Mouse (Mus musculus) ES-E14 (cell line): ENCODE results near the gene Car10. TPM values are rescaled to one million over a fixed set of nuclear protein-coding genes. Genes with fewer than 3 reads are reported as not detected.

ENCODE experiments used
- DNase-seq: peaks from one replicate; pipeline ENCODE4 v3.0.0-alpha.2; 2013; ENCODE audit warnings: low read depth, low spot score
- H3K27ac ChIP-seq: 2 replicates; pipeline ENCODE4 v1.5.1; 2012; ENCODE audit warnings: low read depth, mild to moderate bottlenecking, low read length, moderate library complexity, mixed read lengths; ENCODE audit not compliant: poor library complexity, insufficient read depth, severe bottlenecking
- H3K36me3 ChIP-seq: 2 replicates; pipeline ENCODE4 v1.6.1; 2012; ENCODE audit warnings: mild to moderate bottlenecking, low read length, moderate library complexity, mixed read lengths; ENCODE audit not compliant: control insufficient read depth, poor library complexity, insufficient read depth, severe bottlenecking
- H3K4me1 ChIP-seq, 2 experiments: fragments of 150-350 bp in 1 of 2; sonication (generic) in 1 of 2; 2 replicates each; pipeline ENCODE4 v1.6.1; 2012; ENCODE audit warnings: low read length in 2 of 2, mild to moderate bottlenecking in 1 of 2, mixed read lengths in 1 of 2; ENCODE audit not compliant: control insufficient read depth in 2 of 2, insufficient read depth in 2 of 2, poor library complexity in 1 of 2
- H3K4me3 ChIP-seq, 2 experiments: fragments of 150-350 bp in 1 of 2; sonication (generic) in 1 of 2; 2 replicates each; pipeline ENCODE4 v1.5.1; 2012; ENCODE audit warnings: low read length in 2 of 2, low read depth in 1 of 2, mild to moderate bottlenecking in 1 of 2, mixed read lengths in 1 of 2; ENCODE audit not compliant: insufficient read depth in 1 of 2, poor library complexity in 1 of 2, severe bottlenecking in 1 of 2
- H3K9ac ChIP-seq: 2 replicates; pipeline ENCODE4 v1.6.1; 2012; ENCODE audit warnings: low read depth, mild to moderate bottlenecking, low read length, mixed read lengths; ENCODE audit not compliant: poor library complexity, insufficient read depth, severe bottlenecking
- H3K9me3 ChIP-seq: fragments of 150-350 bp; sonication (generic); 2 replicates; pipeline ENCODE4 v1.6.1; 2012; ENCODE audit warnings: low read depth, mild to moderate bottlenecking, low read length; ENCODE audit not compliant: control insufficient read depth, insufficient read depth
- CHD2 ChIP-seq: IDR thresholded peaks from 2 replicates; pipeline ENCODE4 v1.6.1; 2014; ENCODE audit warnings: mild to moderate bottlenecking, low read depth, low read length, inconsistent platforms
- HCFC1 ChIP-seq: IDR thresholded peaks from 2 replicates; pipeline ENCODE4 v1.6.1; 2012; ENCODE audit warnings: low read length, inconsistent platforms, borderline replicate concordance; ENCODE audit not compliant: insufficient read depth
- MAFK ChIP-seq: IDR thresholded peaks from 2 replicates; pipeline ENCODE4 v1.6.1; 2014; ENCODE audit warnings: mild to moderate bottlenecking, low read depth, low read length, inconsistent platforms; ENCODE audit not compliant: insufficient read depth
- ZC3H11A ChIP-seq: IDR thresholded peaks from 2 replicates; pipeline ENCODE4 v1.6.1; 2012; ENCODE audit warnings: low read depth, mild to moderate bottlenecking, inconsistent platforms, low read length, borderline replicate concordance
- ZNF384 ChIP-seq: IDR thresholded peaks from 2 replicates; pipeline ENCODE4 v1.6.1; 2012; ENCODE audit warnings: low read depth, low read length, inconsistent platforms
- in situ Hi-C, 2 experiments: fragments of 600-800 bp; cut with MboI; formaldehyde crosslinking; loops; one replicate each; pipeline ENCODE4 v1.15.1; 2025; ENCODE audit warnings: low sequenced_read_pairs in 2 of 2, inconsistent platforms in 1 of 2; ENCODE audit not compliant: unreplicated experiment in 2 of 2
- total RNA-seq: library from RNA; depleted of rRNA; stranded (reverse); fragments of 300-350 nt; gene quantifications from 2 replicates; pipeline ENCODE4 v1.2.3, GENCODE M21; 2012

Gene Car10
- total RNA-seq, 1 experiment: not detected

GRCm38 (mm10) chr11:93581326-93581725, 483.5 kb downstream of the Car10 start:
- Histone ChIP-seq H3K27ac (no peak overlapping the region), H3K4me1 (no peaks in the 10 kb centered on the region), H3K9me3 (no peaks in the 10 kb centered on the region), H3K4me3 (no peak overlapping the region), H3K36me3 (no peaks in the 10 kb centered on the region), H3K9ac (no peak overlapping the region)
- DNase-seq: no peak
- TF ChIP-seq MAFK (no peak), ZNF384 (no peak), HCFC1 (no peak), CHD2 (no peak), ZC3H11A (no peak)
- in situ Hi-C loops: no loop called here

- no peaks in the 10 kb centered on the region for H3K36me3 ChIP-seq
- H3K27ac ChIP-seq: no peak overlapping the region
- no peaks in the 10 kb centered on the region for H3K9me3 ChIP-seq
- TF ChIP-seq ZNF384 (no peak), MAFK (no peak), HCFC1 (no peak), CHD2 (no peak), ZC3H11A (no peak)
- DNase-seq: no peak
- no peak overlapping the region for H3K4me3 ChIP-seq
- in situ Hi-C loops: no loop called here
- H3K4me1 ChIP-seq: no peaks in the 10 kb centered on the region
- H3K9ac ChIP-seq: no peak overlapping the region
These were observed 490.0 kb downstream of the Car10 start for GRCm38 (mm10) chr11:93587788-93588187.

GRCm38 (mm10) chr11:93590652-93591051, 492.8 kb downstream of the Car10 start:
- peaks cover 0 to 4% of the 10 kb centered on the region in 2 experiments; a peak in 1 of 4 replicates for H3K4me1 ChIP-seq
- no peak overlapping the region for H3K4me3 ChIP-seq
- no peak overlapping the region for H3K27ac ChIP-seq
- DNase-seq: no peak
- no peak for TF ChIP-seq ZC3H11A
- TF ChIP-seq HCFC1: no peak
- no peak for TF ChIP-seq ZNF384
- no peak for TF ChIP-seq MAFK
- H3K9me3 ChIP-seq: no peaks in the 10 kb centered on the region
- in situ Hi-C loops: no loop called here
- H3K36me3 ChIP-seq: no peaks in the 10 kb centered on the region
- no peak overlapping the region for H3K9ac ChIP-seq

GRCm38 (mm10) chr11:93594033-93594432, 496.2 kb downstream of the Car10 start:
- no peaks in the 10 kb centered on the region for H3K9me3 ChIP-seq
- H3K4me1 ChIP-seq: peaks cover 0 to 4% of the 10 kb centered on the region in 2 experiments; a peak in 1 of 4 replicates
- TF ChIP-seq ZC3H11A (no peak), HCFC1 (no peak), MAFK (no peak), CHD2 (no peak), ZNF384 (no peak)
- in situ Hi-C loops: no loop called here
- no peak overlapping the region for H3K9ac ChIP-seq
- H3K27ac ChIP-seq: no peak overlapping the region
- H3K4me3 ChIP-seq: no peak overlapping the region
- H3K36me3 ChIP-seq: no peaks in the 10 kb centered on the region
- no peak for DNase-seq

- in situ Hi-C loops: no loop called here
- DNase-seq: no peak
- Histone ChIP-seq H3K9me3 (no peaks in the 10 kb centered on the region), H3K27ac (no peak overlapping the region), H3K4me3 (no peak overlapping the region), H3K36me3 (no peaks in the 10 kb centered on the region), H3K4me1 (peaks cover 0 to 12% of the 10 kb centered on the region in 2 experiments; a peak in 1 of 4 replicates), H3K9ac (no peak overlapping the region)
- TF ChIP-seq HCFC1: no peak
- no peak for TF ChIP-seq CHD2
- TF ChIP-seq ZC3H11A: no peak
- TF ChIP-seq MAFK: no peak
- TF ChIP-seq ZNF384: no peak
These were observed 500.3 kb downstream of the Car10 start for GRCm38 (mm10) chr11:93598175-93598574.
